Mouse (Mus musculus) monocyte, adult 5-6 weeks (primary cell): ENCODE results near the gene Ifi27l2b. TPM values are rescaled to one million over a fixed set of nuclear protein-coding genes. Genes with fewer than 3 reads are reported as not detected.
A peak's percentile ranks its signal among the peaks of the same experiment; 100 is the strongest.
"Not testable (repeated sequence)": the region's sequence is repeated elsewhere in the genome, so short reads cannot be mapped to it uniquely, and the experiment has no call there.

Experiments
- ATAC-seq: fragments of 153-309, 156-312 bp; replicated peaks from 2 replicates; pipeline ENCODE4 v1.8.0; 2017; ENCODE audit warnings: mild to moderate bottlenecking; ENCODE audit not compliant: low TSS enrichment, insufficient number of reproducible peaks, severe bottlenecking, poor library complexity, low FRiP score
- total RNA-seq: library from RNA; stranded (forward); fragments of 200-1000, 200-491, 200-594 nt; gene quantifications from 3 replicates; pipeline ENCODE4 v1.2.3, GENCODE M21; 2017

The Ifi27l2b gene
- 3.0 TPM in 1 of 3 replicates, not detected in the others for total RNA-seq

- no peak for ATAC-seq
Observed at GRCm38 (mm10) chr12:103457140-103457539, at the start of gene Ifi27l2b. Gene Ifi27l2b, minus strand, starts transcription at chr12:103457223.

GRCm38 (mm10) chr12:103504402-103504801, 47.4 kb upstream of the Ifi27l2b start:
- ATAC-seq: no peak

GRCm38 (mm10) chr12:103503300-103503699, 46.3 kb upstream of the Ifi27l2b start:
- ATAC-seq: no peak

GRCm38 (mm10) chr12:103499261-103499660, 42.2 kb upstream of the Ifi27l2b start:
- no peak for ATAC-seq

- ATAC-seq: no peak
Observed at GRCm38 (mm10) chr12:103498768-103499167, 41.7 kb upstream of the Ifi27l2b start.

GRCm38 (mm10) chr12:103494486-103494885, 37.5 kb upstream of the Ifi27l2b start:
- ATAC-seq: peak; percentile 49; the same call in 1 of the 2 replicates

GRCm38 (mm10) chr12:103492767-103493166, 35.7 kb upstream of the Ifi27l2b start:
- peak; percentile 63; the same call in 1 of the 2 replicates for ATAC-seq

- no peak for ATAC-seq
Observed at GRCm38 (mm10) chr12:103491091-103491730, 34.2 kb upstream of the Ifi27l2b start.

GRCm38 (mm10) chr12:103487750-103488149, 30.7 kb upstream of the Ifi27l2b start:
- ATAC-seq: no peak

- ATAC-seq: no peak
Observed at GRCm38 (mm10) chr12:103487276-103487675, 30.3 kb upstream of the Ifi27l2b start.

- no peak for ATAC-seq
Observed at GRCm38 (mm10) chr12:103486726-103487125, 29.7 kb upstream of the Ifi27l2b start.

- ATAC-seq: not testable (repeated sequence)
Observed at GRCm38 (mm10) chr12:103484200-103484972, 27.4 kb upstream of the Ifi27l2b start.

- no peak for ATAC-seq
Observed at GRCm38 (mm10) chr12:103482781-103483180, 25.8 kb upstream of the Ifi27l2b start.

GRCm38 (mm10) chr12:103481671-103482070, 24.6 kb upstream of the Ifi27l2b start:
- no peak for ATAC-seq

- ATAC-seq: no peak
Observed at GRCm38 (mm10) chr12:103477461-103478015, 20.5 kb upstream of the Ifi27l2b start.

- ATAC-seq: no peak
Observed at GRCm38 (mm10) chr12:103476779-103477389, 19.9 kb upstream of the Ifi27l2b start.

GRCm38 (mm10) chr12:103474481-103474880, 17.5 kb upstream of the Ifi27l2b start:
- no peak for ATAC-seq

GRCm38 (mm10) chr12:103456727-103457126, 296 bp downstream of the Ifi27l2b start:
- not testable (repeated sequence) for ATAC-seq

- no peak for ATAC-seq
Observed at GRCm38 (mm10) chr12:103453361-103453760, 3.7 kb downstream of the Ifi27l2b start.
